Mouse (Mus musculus): ENCODE measurements at regions not wholly inside any gene's neighbourhood (a gene's known extent, or its start where the extent isn't known, plus 50 kb on each side); places are given as distances from the start of the nearest gene placed in this dataset.
"Not testable (repeated sequence)": the region's sequence is repeated elsewhere in the genome, so short reads cannot be mapped to it uniquely, and the experiment has no call there.

- not testable (repeated sequence) for DNase-seq (ENCODE audit: low read depth, low spot score)
Observed at GRCm38 (mm10) chr14:53616061-53616460, 637.8 kb downstream of the Dad1 start.

GRCm38 (mm10) chr14:53614341-53614740 is 639.6 kb downstream of the Dad1 start:
- DNase-seq (ENCODE audit: low read depth, low spot score) = no peak

- DNase-seq (ENCODE audit: low read depth, low spot score) = not testable (repeated sequence)
Observed at GRCm38 (mm10) chr14:53599299-53599698, 654.6 kb downstream of the Dad1 start.

- DNase-seq (ENCODE audit: low read depth, low spot score) = not testable (repeated sequence)
Observed at GRCm38 (mm10) chr14:53597287-53597686, 656.6 kb downstream of the Dad1 start.

GRCm38 (mm10) chr14:53590601-53591000 is 663.3 kb downstream of the Dad1 start:
- not testable (repeated sequence) for DNase-seq (ENCODE audit: low read depth, low spot score)

- not testable (repeated sequence) for DNase-seq (ENCODE audit: low read depth, low spot score)
Observed at GRCm38 (mm10) chr14:53582528-53582927, 671.4 kb downstream of the Dad1 start.

- DNase-seq (ENCODE audit: low read depth, low spot score) = not testable (repeated sequence)
Observed at GRCm38 (mm10) chr14:53581734-53582133, 672.2 kb downstream of the Dad1 start.

- not testable (repeated sequence) for DNase-seq (ENCODE audit: low read depth, low spot score)
Observed at GRCm38 (mm10) chr14:53576927-53577326, 677.0 kb downstream of the Dad1 start.

GRCm38 (mm10) chr14:53572701-53573100 is 681.2 kb downstream of the Dad1 start:
- DNase-seq (ENCODE audit: low read depth, low spot score) = not testable (repeated sequence)

- DNase-seq (ENCODE audit: low read depth, low spot score) = no peak
Observed at GRCm38 (mm10) chr14:53562606-53563005, 691.3 kb downstream of the Dad1 start.

GRCm38 (mm10) chr14:53560146-53560545 is 693.8 kb downstream of the Dad1 start:
- not testable (repeated sequence) for DNase-seq (ENCODE audit: low read depth, low spot score)

- not testable (repeated sequence) for DNase-seq (ENCODE audit: low read depth, low spot score)
Observed at GRCm38 (mm10) chr14:53559386-53559920, 694.5 kb downstream of the Dad1 start.

- DNase-seq (ENCODE audit: low read depth, low spot score) = no peak
Observed at GRCm38 (mm10) chr14:53553771-53554170, 700.1 kb downstream of the Dad1 start.

- not testable (repeated sequence) for DNase-seq (ENCODE audit: low read depth, low spot score)
Observed at GRCm38 (mm10) chr14:53547365-53547764, 706.5 kb downstream of the Dad1 start.

GRCm38 (mm10) chr14:53545351-53545750 is 708.6 kb downstream of the Dad1 start:
- DNase-seq (ENCODE audit: low read depth, low spot score) = no peak

- DNase-seq (ENCODE audit: low read depth, low spot score) = not testable (repeated sequence)
Observed at GRCm38 (mm10) chr14:53541640-53542039, 712.3 kb downstream of the Dad1 start.

- DNase-seq (ENCODE audit: low read depth, low spot score) = not testable (repeated sequence)
Observed at GRCm38 (mm10) chr14:53537895-53538294, 716.0 kb downstream of the Dad1 start.

- DNase-seq (ENCODE audit: low read depth, low spot score) = not testable (repeated sequence)
Observed at GRCm38 (mm10) chr14:53523430-53523829, 730.5 kb downstream of the Dad1 start.

GRCm38 (mm10) chr14:53518954-53519353 is 735.0 kb downstream of the Dad1 start:
- not testable (repeated sequence) for DNase-seq (ENCODE audit: low read depth, low spot score)

GRCm38 (mm10) chr14:53516623-53517238 is 737.2 kb downstream of the Dad1 start:
- not testable (repeated sequence) for DNase-seq (ENCODE audit: low read depth, low spot score)

GRCm38 (mm10) chr14:53505389-53505788 is 748.5 kb downstream of the Dad1 start:
- DNase-seq (ENCODE audit: low read depth, low spot score) = peak; percentile 2

GRCm38 (mm10) chr14:53488383-53488782 is 765.5 kb downstream of the Dad1 start:
- DNase-seq (ENCODE audit: low read depth, low spot score) = not testable (repeated sequence)

GRCm38 (mm10) chr14:53487611-53488010 is 766.3 kb downstream of the Dad1 start:
- DNase-seq (ENCODE audit: low read depth, low spot score) = not testable (repeated sequence)
